Mouse (Mus musculus) neural tube, embryonic 13.5 days (tissue): ENCODE results near the gene Dpm1. TPM values are rescaled to one million over a fixed set of nuclear protein-coding genes. Genes with fewer than 3 reads are reported as not detected.

ENCODE experiments used
- ATAC-seq: fragments of 200-750 bp; cut with Nextera tagmentation; 2 replicates; pipeline ENCODE4 v1.8.0; 2017; ENCODE audit warnings: low read depth, mild to moderate bottlenecking, moderate TSS enrichment, moderate library complexity
- H3K27ac ChIP-seq: fragments of 300-500 bp; sonication (generic); replicated peaks from 2 replicates; pipeline ENCODE4 v1.5.1; 2015; ENCODE audit warnings: moderate library complexity, mild to moderate bottlenecking, inconsistent platforms
- H3K27me3 ChIP-seq: fragments of 300-500 bp; sonication (generic); 2 replicates; pipeline ENCODE4 v1.6.1; 2015; ENCODE audit warnings: mild to moderate bottlenecking, inconsistent platforms
- H3K36me3 ChIP-seq: fragments of 300-500 bp; sonication (generic); 2 replicates; pipeline ENCODE4 v1.6.1; 2015; ENCODE audit warnings: mild to moderate bottlenecking, inconsistent platforms
- H3K4me1 ChIP-seq: fragments of 300-500 bp; sonication (generic); replicated peaks from 2 replicates; pipeline ENCODE4 v1.6.1; 2015; ENCODE audit warnings: inconsistent platforms
- H3K4me2 ChIP-seq: fragments of 300-500 bp; sonication (generic); 2 replicates; pipeline ENCODE4 v1.6.1; 2015; ENCODE audit warnings: inconsistent platforms, mild to moderate bottlenecking, moderate library complexity
- H3K4me3 ChIP-seq: fragments of 300-500 bp; sonication (generic); 2 replicates; pipeline ENCODE4 v1.5.1; 2015; ENCODE audit warnings: mild to moderate bottlenecking, inconsistent platforms
- H3K9ac ChIP-seq: fragments of 300-500 bp; sonication (generic); 2 replicates; pipeline ENCODE4 v1.6.1; 2015; ENCODE audit warnings: moderate library complexity, mild to moderate bottlenecking, inconsistent platforms
- H3K9me3 ChIP-seq: fragments of 300-500 bp; sonication (generic); 2 replicates; pipeline ENCODE4 v1.6.1; 2016; ENCODE audit warnings: inconsistent platforms
- WGBS: fragments of 180-500 bp; shearing (Covaris S2); methylation state at CpG from one replicate; pipeline ENCODE4 v1.1.7; 2015; 5-methylcytosine and 5-hydroxymethylcytosine counted together
- polyA plus RNA-seq: library from polyadenylated mRNA; unstranded; fragments of >200 nt; fragmentation: Nextera tagmentation; extraction: Ambion mirVana; gene quantifications from 2 replicates; pipeline ENCODE4 v1.2.1, GENCODE M21; 2015

The Dpm1 gene
- polyA plus RNA-seq, 1 experiment from 2014 or later: 75.9 TPM

DNA sequence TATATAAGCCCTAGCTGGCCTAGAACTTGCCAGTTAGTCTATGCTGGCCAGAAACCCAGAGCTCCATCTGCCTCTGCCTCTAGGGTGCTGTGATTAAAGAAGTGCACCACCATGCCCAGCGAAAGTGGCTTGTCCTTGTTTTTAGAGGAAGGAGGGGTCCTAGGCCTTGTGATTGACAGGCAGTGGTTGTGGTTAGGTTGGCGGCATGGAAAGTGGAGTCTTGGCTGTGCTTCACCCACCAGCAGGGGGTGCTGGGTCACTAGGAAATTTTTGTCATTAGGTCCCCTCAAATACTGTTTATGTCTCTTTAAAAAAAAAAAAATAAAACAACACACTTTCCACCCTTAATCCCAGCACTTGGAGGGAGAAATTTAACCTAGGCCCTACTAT is 18.5 kb upstream of the Dpm1 start:
- H3K27ac ChIP-seq: no peak overlapping the region
- H3K27me3 ChIP-seq: peaks cover 22% of the 10 kb centered on the region
- no peak for ATAC-seq
- no peaks in the 10 kb centered on the region for H3K9me3 ChIP-seq
- no peaks in the 10 kb centered on the region for H3K36me3 ChIP-seq
- H3K4me2 ChIP-seq: no peak overlapping the region
- 25% methylated on average over 2 of the region's 2 CpGs for WGBS
- no peak overlapping the region for H3K9ac ChIP-seq
- no peak overlapping the region for H3K4me3 ChIP-seq
- H3K4me1 ChIP-seq: no peaks in the 10 kb centered on the region

DNA sequence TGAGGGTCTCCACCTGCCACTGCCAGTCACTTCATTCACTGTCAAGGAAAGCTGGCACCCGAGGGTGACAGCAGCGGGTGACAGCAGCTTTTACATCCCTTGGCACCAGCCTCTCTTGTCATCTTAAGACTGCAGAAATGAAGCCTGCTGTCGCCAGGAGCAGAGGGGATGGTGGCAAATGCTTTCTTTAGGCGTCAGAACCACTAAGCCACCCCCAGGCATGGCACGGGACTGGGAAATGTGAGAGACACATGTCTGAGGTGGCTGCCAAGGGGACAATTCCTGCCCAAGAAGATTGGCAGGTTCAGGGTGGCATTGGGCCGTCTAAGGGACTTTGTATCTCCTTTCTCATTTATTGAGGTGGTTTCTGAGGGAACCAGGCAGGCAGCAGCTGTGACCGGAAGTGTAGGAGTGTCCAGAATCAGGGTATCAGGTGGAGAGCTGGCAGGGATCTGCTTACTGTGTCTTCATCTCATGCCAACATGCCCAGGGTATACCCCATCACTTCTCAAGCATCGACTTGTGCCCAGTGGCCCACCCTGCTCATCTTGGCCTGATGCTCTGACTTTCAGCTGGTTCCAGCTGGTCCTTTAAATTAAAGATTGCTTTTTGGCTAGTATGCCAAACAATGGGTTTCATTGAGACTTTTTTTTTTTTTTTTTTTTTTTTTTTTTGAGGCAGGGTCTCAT is 17.9 kb upstream of the Dpm1 start:
- H3K4me1 ChIP-seq: no peaks in the 10 kb centered on the region
- peaks cover 22% of the 10 kb centered on the region for H3K27me3 ChIP-seq
- no peaks in the 10 kb centered on the region for H3K36me3 ChIP-seq
- H3K4me3 ChIP-seq: no peak overlapping the region
- WGBS: 76% methylated on average over 8 of the region's 8 CpGs
- ATAC-seq: no peak
- no peaks in the 10 kb centered on the region for H3K9me3 ChIP-seq
- no peak overlapping the region for H3K4me2 ChIP-seq
- H3K27ac ChIP-seq: no peak overlapping the region
- H3K9ac ChIP-seq: no peak overlapping the region

DNA sequence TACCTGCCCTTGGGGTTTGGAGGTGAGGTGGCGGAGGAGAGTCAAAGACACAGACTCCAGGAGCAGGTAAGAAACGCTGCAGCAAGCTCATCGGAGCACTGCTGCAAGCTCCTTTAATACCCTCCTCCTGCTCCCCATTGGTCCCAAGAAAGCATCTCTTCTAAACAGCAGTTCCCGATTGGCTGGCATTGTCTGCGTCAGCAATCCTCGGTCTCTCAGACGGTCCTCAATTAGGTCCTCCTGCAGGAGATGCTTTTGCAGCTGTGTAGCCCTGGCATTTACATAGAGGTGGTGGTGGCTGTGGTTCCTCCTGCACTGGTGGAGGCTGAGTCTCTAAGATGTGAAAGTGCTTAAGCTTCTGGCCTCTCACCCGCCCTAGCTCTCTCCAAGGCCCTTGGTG is 15.2 kb upstream of the Dpm1 start:
- H3K9me3 ChIP-seq: no peaks in the 10 kb centered on the region
- ATAC-seq: no peak
- 39% methylated on average over 8 of the region's 8 CpGs for WGBS
- H3K36me3 ChIP-seq: no peaks in the 10 kb centered on the region
- H3K27me3 ChIP-seq: peaks cover 6% of the 10 kb centered on the region; the same call in 1 of the 2 replicates
- no peak overlapping the region for H3K27ac ChIP-seq
- H3K9ac ChIP-seq: no peak overlapping the region
- H3K4me1 ChIP-seq: no peaks in the 10 kb centered on the region
- no peak overlapping the region for H3K4me3 ChIP-seq
- H3K4me2 ChIP-seq: no peak overlapping the region

DNA sequence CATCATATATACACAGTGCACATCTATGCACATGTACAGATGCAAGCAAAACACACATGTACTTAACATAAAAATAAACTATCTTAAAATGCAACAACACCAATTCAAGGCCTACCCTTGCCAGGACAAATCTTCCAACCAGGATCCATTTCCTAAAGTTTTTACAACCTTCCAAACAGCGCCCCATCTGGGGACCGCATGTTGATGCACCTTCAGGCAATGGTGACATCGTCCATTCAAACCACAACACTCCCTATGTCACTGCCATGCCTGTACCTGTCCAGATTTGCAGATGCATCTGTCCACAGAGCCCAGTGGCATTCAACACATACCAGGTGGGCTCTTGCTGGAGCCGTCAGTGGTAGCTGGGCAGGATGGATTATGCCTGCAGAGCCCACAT is 12.9 kb upstream of the Dpm1 start:
- Histone ChIP-seq H3K36me3 (no peaks in the 10 kb centered on the region), H3K27me3 (peaks cover 6% of the 10 kb centered on the region; the same call in 1 of the 2 replicates), H3K4me1 (no peaks in the 10 kb centered on the region), H3K9ac (no peak overlapping the region), H3K4me3 (no peak overlapping the region), H3K9me3 (no peaks in the 10 kb centered on the region), H3K4me2 (no peak overlapping the region), H3K27ac (no peak overlapping the region)
- no peak for ATAC-seq
- WGBS: 78% methylated on average over 4 of the region's 4 CpGs

DNA sequence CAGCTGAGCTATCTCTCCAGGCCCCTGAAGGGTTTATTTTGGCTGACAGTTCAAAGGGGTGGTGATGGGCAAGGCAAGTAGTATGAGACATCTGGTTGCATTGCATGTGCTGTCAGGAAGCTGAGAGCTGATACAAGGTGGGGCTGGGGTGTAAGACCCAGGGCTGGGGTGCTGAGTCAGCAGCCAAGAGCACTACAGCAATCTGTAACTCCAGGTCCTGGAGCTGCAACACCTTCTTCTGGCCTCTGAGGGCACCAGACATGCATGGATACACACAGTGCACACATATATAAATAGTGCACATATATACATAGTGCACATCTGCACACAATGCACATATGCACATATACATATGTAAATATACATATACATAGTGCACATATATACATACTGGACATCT is 12.4 kb upstream of the Dpm1 start:
- Histone ChIP-seq H3K9me3 (no peaks in the 10 kb centered on the region), H3K4me3 (no peak overlapping the region), H3K27ac (no peak overlapping the region), H3K36me3 (no peaks in the 10 kb centered on the region), H3K4me2 (no peak overlapping the region), H3K4me1 (no peaks in the 10 kb centered on the region), H3K9ac (no peak overlapping the region), H3K27me3 (peaks cover 3% of the 10 kb centered on the region; the same call in 1 of the 2 replicates)
- ATAC-seq: no peak

DNA sequence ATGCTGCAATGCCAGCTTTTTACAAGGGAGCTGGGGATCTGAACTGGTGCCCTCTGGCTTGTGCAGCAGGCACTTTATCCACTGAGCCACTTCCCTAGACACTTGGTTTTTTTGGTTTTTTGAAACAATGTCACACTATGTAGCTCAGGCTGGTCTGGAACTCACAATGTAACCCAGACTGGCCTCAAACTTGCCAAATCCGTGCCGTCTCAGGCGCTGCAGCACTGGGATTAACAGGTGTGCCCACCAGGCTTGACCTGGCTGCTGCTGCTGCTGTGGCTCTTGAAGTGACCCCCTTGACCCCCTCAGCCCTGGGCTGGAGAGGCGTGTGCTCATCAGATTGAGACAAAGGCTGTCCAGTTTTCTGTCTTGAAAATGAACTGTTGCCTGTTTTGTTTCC is 7.9 kb upstream of the Dpm1 start:
- H3K4me2 ChIP-seq: no peak overlapping the region
- no peaks in the 10 kb centered on the region for H3K27me3 ChIP-seq
- H3K4me1 ChIP-seq: peaks cover 5% of the 10 kb centered on the region
- WGBS: 90% methylated on average over 4 of the region's 4 CpGs
- H3K36me3 ChIP-seq: peaks cover 12% of the 10 kb centered on the region
- no peak for ATAC-seq
- H3K4me3 ChIP-seq: no peak overlapping the region
- H3K27ac ChIP-seq: no peak overlapping the region
- no peak overlapping the region for H3K9ac ChIP-seq
- 0 out of 2 replicates have a peak, but pooled peaks cover 4% of the 10 kb centered on the region for H3K9me3 ChIP-seq

DNA sequence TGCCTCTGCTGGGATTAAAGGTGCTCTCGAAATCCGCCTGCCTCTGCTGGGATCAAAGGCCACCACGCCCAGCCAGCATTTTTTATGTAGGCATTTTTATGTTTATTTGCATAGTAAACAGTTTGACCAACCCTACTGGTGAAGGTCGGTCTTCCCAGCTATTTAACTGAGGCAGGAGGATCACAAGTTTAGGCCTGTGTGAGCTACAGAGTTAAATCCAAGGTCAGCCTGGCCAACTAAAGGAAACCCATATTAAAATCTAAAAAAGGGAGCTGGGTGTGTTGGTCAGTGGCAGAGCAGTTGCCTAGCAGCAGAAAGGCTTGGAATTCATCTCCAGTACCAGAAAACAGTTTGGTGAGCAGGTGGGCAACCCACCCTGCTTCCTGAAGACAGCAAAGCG is 2.9 kb upstream of the Dpm1 start:
- Histone ChIP-seq H3K4me1 (peaks cover 40% of the 10 kb centered on the region), H3K4me3 (no peak overlapping the region), H3K4me2 (no peak overlapping the region), H3K9me3 (0 out of 2 replicates have a peak, but pooled peaks cover 4% of the 10 kb centered on the region), H3K36me3 (peaks cover 21% of the 10 kb centered on the region), H3K9ac (no peak overlapping the region), H3K27me3 (no peaks in the 10 kb centered on the region), H3K27ac (no peak overlapping the region)
- 91% methylated on average over 5 of the region's 5 CpGs for WGBS
- no peak for ATAC-seq

DNA sequence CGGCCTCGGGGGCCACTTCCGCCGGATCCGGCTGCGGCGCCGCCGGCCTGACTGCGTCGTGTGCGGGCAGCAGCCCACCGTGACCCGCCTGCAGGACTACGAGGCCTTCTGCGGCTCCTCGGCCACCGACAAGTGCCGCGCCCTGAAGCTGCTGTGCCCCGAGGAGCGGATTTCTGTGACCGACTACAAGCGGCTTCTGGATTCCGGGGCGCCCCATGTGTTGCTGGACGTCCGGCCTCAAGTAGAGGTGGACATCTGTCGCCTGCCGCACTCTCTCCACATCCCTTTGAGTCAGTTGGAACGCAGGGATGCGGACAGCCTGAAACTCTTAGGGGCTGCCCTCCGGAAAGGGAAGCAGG is 1.1 kb upstream of the Dpm1 start:
- no peak for ATAC-seq
- peak overlapping the region; percentile 98 for H3K4me3 ChIP-seq
- no peaks in the 10 kb centered on the region for H3K27me3 ChIP-seq
- WGBS: 63% methylated on average over 33 of the region's 33 CpGs
- peaks cover 26% of the 10 kb centered on the region for H3K36me3 ChIP-seq
- H3K9me3 ChIP-seq: no peaks in the 10 kb centered on the region
- peak overlapping the region; percentile 100 for H3K4me2 ChIP-seq
- peak overlapping the region; percentile 95 for H3K9ac ChIP-seq
- peak overlapping the region; percentile 92; the same call in 1 of the 2 replicates for H3K27ac ChIP-seq
- peaks cover 48% of the 10 kb centered on the region for H3K4me1 ChIP-seq

DNA sequence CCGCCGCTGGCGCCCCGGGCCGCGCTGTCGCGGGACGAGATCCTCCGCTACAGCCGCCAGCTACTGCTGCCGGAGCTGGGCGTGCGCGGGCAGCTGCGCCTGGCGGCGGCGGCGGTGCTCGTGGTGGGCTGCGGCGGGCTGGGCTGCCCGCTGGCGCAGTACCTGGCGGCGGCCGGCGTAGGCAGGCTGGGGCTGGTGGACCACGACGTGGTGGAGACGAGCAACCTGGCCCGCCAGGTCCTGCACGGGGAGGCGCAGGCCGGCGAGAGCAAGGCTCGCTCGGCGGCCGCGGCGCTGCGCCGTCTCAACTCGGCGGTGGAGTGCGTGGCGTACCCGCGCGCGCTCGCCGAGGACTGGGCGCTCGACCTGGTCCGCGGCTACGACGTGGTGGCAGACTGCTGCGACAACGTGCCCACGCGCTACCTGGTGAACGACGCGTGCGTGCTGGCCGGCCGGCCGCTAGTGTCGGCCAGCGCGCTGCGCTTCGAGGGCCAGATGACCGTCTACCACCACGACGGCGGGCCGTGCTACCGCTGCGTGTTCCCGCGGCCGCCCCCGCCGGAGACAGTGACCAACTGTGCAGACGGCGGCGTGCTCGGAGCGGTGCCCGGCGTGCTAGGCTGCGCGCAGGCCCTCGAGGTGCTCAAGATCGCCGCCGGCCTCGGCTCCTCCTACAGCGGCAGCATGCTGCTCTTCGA is 531 bp upstream of the Dpm1 start:
- Histone ChIP-seq H3K9me3 (no peaks in the 10 kb centered on the region), H3K27ac (peak overlapping the region; percentile 92), H3K4me3 (peak overlapping the region; percentile 98), H3K9ac (peak overlapping the region; percentile 95), H3K36me3 (peaks cover 31% of the 10 kb centered on the region), H3K27me3 (no peaks in the 10 kb centered on the region), H3K4me1 (peaks cover 48% of the 10 kb centered on the region), H3K4me2 (peak overlapping the region; percentile 100)
- 2% methylated on average over 104 of the region's 105 CpGs for WGBS
- ATAC-seq: peak; percentile 58

DNA sequence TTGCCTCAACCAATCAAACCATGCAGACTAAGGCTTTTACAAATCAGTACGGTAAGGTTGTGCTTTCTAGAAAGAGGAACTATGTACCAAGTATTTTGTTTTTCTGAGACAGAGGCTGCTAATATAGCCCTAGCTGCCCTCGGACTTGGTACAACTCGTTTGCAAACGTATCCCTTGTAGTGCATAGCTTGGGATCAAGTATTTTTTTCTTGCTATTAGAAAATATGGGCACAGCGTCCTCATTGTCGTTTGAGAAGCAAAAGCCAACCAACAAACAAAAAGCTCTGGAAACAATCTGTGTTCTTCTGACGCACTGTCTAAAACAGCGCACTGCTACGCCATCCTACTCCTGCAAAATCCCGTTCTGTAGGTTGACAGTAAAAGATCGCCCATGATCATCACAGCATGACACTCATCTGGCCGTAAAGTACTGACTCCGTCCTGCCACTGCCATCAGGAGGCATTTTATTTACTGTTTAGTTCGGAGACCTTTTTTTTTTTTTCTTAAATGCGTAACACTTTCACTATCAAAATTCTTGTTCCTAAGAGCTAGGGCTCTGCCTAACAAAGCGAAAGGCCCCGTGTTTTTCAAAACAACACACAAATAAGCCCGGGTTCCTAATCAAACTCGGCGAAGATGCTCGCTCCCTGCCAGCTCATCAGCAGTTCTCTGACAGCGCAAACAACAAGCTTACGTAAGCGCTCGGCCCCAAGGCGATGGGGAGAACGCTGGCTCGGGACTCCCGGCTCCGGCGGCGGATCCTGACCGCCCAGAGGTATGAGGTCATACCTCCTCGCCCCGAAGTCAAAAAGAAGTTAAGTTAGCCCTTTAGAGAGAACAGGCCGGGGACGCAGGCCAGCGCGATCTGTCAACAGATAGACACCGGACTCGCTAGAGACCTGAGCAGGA is 1.0 kb downstream of the Dpm1 start:
- peak overlapping the region; percentile 98 for H3K4me3 ChIP-seq
- H3K36me3 ChIP-seq: peaks cover 45% of the 10 kb centered on the region
- H3K9me3 ChIP-seq: no peaks in the 10 kb centered on the region
- H3K4me2 ChIP-seq: peak overlapping the region; percentile 100
- peak overlapping the region; percentile 92 for H3K27ac ChIP-seq
- H3K9ac ChIP-seq: peak overlapping the region; percentile 95
- H3K27me3 ChIP-seq: no peaks in the 10 kb centered on the region
- H3K4me1 ChIP-seq: peaks cover 48% of the 10 kb centered on the region
- 19% methylated on average over 41 of the region's 41 CpGs for WGBS
- no peak for ATAC-seq

DNA sequence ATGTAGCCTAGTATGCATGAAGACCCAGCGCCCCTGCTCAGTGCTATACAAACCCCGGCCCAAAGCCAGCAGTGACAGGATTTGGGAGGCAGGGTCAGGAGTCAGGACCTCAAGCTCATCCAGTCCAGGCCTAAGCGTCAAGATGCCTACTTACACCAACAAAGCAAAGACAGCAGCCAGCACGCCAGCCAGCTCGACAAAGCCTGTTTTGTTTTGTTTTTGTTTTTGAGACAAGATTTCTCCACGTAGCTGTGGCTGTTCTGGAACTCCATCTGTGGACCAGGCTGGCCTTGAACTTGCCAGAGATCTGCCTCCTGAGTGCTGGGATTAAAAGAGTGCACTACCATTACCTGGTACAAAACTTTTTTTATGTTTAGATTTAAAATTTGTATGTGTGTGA is 7.1 kb downstream of the Dpm1 start:
- peaks cover 8% of the 10 kb centered on the region for H3K4me1 ChIP-seq
- H3K4me3 ChIP-seq: no peak overlapping the region
- ATAC-seq: no peak
- WGBS: 90% methylated on average over 6 of the region's 6 CpGs
- H3K9me3 ChIP-seq: no peaks in the 10 kb centered on the region
- H3K4me2 ChIP-seq: no peak overlapping the region
- no peak overlapping the region for H3K27ac ChIP-seq
- no peaks in the 10 kb centered on the region for H3K27me3 ChIP-seq
- peaks cover 78% of the 10 kb centered on the region for H3K36me3 ChIP-seq
- H3K9ac ChIP-seq: no peak overlapping the region

DNA sequence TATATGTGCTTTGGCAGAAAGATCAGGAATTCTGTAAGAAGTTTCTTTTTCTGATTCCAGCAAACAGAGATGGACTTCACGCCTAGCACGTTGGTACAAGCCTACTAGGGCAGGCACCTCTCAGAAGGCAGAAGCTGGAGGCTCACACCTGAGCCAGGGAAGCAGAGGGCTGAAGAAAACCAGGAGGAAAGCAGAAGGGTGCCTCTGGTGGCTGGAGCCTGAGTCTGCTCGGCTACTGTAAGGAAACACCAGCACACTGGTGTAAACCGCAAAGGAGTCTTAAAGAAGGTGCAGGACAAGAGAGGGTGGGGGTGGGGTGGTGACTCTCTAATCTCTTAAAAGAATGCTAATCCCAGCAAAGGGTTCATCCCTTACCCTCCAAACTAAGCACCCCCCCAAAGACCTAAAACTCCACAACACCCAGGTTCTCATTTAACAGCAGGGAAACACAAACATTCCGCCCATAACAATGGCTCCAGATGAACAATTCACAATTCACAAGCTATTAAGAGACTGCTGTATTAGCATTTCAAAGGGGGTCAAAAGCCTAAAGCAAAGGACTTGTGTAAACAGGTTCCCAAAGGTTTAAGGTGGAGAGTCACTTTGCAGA is 16.5 kb downstream of the Dpm1 start:
- Histone ChIP-seq H3K9ac (0 out of 2 replicates have a peak overlapping the region, but pooled peaks have one; percentile 3), H3K36me3 (peaks cover 91% of the 10 kb centered on the region), H3K27ac (no peak overlapping the region), H3K9me3 (no peaks in the 10 kb centered on the region), H3K4me2 (no peak overlapping the region), H3K4me1 (no peaks in the 10 kb centered on the region), H3K27me3 (no peaks in the 10 kb centered on the region), H3K4me3 (no peak overlapping the region)
- no peak for ATAC-seq
- 36% methylated on average over 5 of the region's 5 CpGs for WGBS
